Mouse (Mus musculus) adrenal gland, postnatal 0 days (tissue): ENCODE data around the gene Slc37a2. TPM values are rescaled to one million over a fixed set of nuclear protein-coding genes. Genes with fewer than 3 reads are reported as not detected.

ENCODE experiments used
- polyA plus RNA-seq: library from polyadenylated mRNA; unstranded; fragments of >200 nt; fragmentation: Nextera tagmentation; extraction: Ambion mirVana; gene quantifications from 2 replicates; pipeline ENCODE4 v1.2.1, GENCODE M21; 2015

Slc37a2 gene
- 4.1 and 12.1 TPM in 2 replicates for polyA plus RNA-seq

DNA sequence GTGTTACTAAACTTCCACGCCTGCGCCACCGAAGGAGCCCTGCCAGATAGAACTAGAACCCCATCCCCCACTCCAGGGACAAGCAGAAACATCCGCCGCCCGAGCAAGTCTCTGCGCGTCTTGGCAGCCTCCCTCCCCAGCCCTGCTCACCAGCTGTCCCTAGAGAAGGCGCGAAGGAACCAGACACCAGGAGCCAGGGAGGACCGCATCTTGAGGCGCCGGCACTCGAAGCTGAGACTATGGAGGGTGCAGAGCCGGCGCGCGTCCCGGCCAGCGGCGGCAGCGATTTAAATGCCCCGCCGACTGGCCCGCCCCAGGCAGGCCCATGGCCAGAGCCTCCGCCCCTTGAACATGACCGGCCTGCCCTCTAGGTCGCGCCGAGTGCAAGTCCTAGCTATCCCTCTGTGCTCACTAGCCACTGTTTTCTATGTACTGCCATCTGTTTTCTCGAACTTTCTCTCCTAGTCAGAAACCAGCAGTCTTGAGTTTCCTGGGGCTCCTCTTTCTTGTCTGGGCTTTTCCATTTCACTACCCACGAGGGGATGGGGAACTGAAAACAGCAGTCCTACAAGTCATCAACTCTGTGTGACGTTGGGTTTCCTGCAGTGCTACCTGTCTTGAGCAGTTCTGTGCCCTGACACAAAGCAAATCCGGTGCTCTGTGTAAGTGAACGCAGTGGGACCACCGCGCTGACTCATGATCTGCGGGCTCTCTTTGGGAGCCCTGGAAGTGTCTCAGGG is at the start of gene Slc37a2:
TSS of gene Slc37a2 (minus strand) at position 590 of the 740 bp plus-strand sequence.

GRCm38 (mm10) chr9:37207929-37208411 is 47.6 kb downstream of the Slc37a2 start, which contains the start of gene Tmem218:
TSS of gene Tmem218 (plus strand) at chr9:37208223.

Other genes with a start within 250 kb of the Slc37a2 start
- gene Pknox2, start 108.3 kb downstream of the Slc37a2 start, polyA plus RNA-seq = 4.4 and 5.2 TPM in 2 replicates
- 12.1 and 12.9 TPM in 2 replicates for gene Tmem218, start 47.5 kb downstream of the Slc37a2 start, polyA plus RNA-seq
- gene Ccdc15, start 92.7 kb upstream of the Slc37a2 start, polyA plus RNA-seq = 2.6 and 3.5 TPM in 2 replicates
- 0.16 and 0.39 TPM in 2 replicates for gene Hepacam, start 111.6 kb upstream of the Slc37a2 start, polyA plus RNA-seq
- gene Robo4, start 146.2 kb upstream of the Slc37a2 start, polyA plus RNA-seq = 4.3 and 11.5 TPM in 2 replicates
- 0.07 TPM in 1 of 2 replicates, not detected in the other for gene Robo3, start 177.5 kb upstream of the Slc37a2 start, polyA plus RNA-seq
- 10.8 and 11.0 TPM in 2 replicates for gene Msantd2, start 233.6 kb upstream of the Slc37a2 start, polyA plus RNA-seq